Mouse (Mus musculus) erythroblast, embryonic 14.5 days (primary cell): Measurements from ENCODE around the gene Dcaf4.

Experiments
- GATA1 ChIP-seq: IDR thresholded peaks from 2 replicates; pipeline ENCODE4 v1.6.1; 2012; ENCODE audit warnings: low read length, inconsistent platforms, mixed read lengths
- TAL1 ChIP-seq: IDR thresholded peaks from 3 replicates; pipeline ENCODE4 v1.6.1; 2012; ENCODE audit warnings: low read length, inconsistent platforms, mixed read lengths

- no peak for TF ChIP-seq GATA1
- TF ChIP-seq TAL1, result no peak
These were observed 13.7 kb upstream of the Dcaf4 start for GRCm38 (mm10) chr12:83506543-83506942.
